Mouse (Mus musculus) CH12.LX (cell line): ENCODE data around the gene Stac. TPM values are rescaled to one million over a fixed set of nuclear protein-coding genes. Genes with fewer than 3 reads are reported as not detected.

Source experiments
- DNase-seq: peaks from one replicate; pipeline ENCODE4 v3.0.0-alpha.2; 2013; ENCODE audit errors: extremely low read depth
- H3K27ac ChIP-seq: 2 replicates; pipeline ENCODE4 v1.5.1; 2012; ENCODE audit warnings: low read depth, mild to moderate bottlenecking, control low read depth, moderate library complexity; ENCODE audit not compliant: insufficient read depth
- H3K27me3 ChIP-seq: replicated peaks from 2 replicates; pipeline ENCODE3; 2012; ENCODE audit warnings: inconsistent platforms
- H3K36me3 ChIP-seq, 2 experiments: replicated peaks in 1 of 2; 2 replicates each; pipeline versions ENCODE3 to v1.6.1; 2012; ENCODE audit warnings: inconsistent platforms in 1 of 2, low read length in 1 of 2, mild to moderate bottlenecking in 1 of 2, mixed read lengths in 1 of 2, moderate library complexity in 1 of 2; ENCODE audit not compliant: control insufficient read depth in 1 of 2, insufficient read depth in 1 of 2
- H3K4me1 ChIP-seq, 2 experiments: 2 replicates each; pipeline ENCODE4 v1.6.1; 2012; ENCODE audit warnings: inconsistent platforms in 1 of 2, moderate library complexity in 1 of 2; ENCODE audit not compliant: insufficient read depth in 2 of 2, control insufficient read depth in 1 of 2
- H3K4me2 ChIP-seq: 2 replicates; pipeline ENCODE4 v1.6.1; 2012; ENCODE audit warnings: low read depth, mild to moderate bottlenecking, control low read depth; ENCODE audit not compliant: poor library complexity, insufficient read depth, severe bottlenecking
- H3K4me3 ChIP-seq, 3 experiments: fragments of 150-350 bp in 1 of 3; sonication (generic) in 1 of 3; replicated peaks in 1 of 3; 2 replicates each; pipeline versions ENCODE3 to v1.5.1; 2011 to 2012; ENCODE audit warnings: low read depth in 2 of 3, low read length in 2 of 3, mild to moderate bottlenecking in 2 of 3, moderate library complexity in 2 of 3, control low read depth in 1 of 3, improper control_type of control experiment in 1 of 3, inconsistent platforms in 1 of 3, mixed read lengths in 1 of 3; ENCODE audit not compliant: poor library complexity in 1 of 3
- H3K79me2 ChIP-seq: replicated peaks from 2 replicates; pipeline ENCODE4 v1.6.1; 2012; ENCODE audit warnings: mild to moderate bottlenecking, moderate library complexity; ENCODE audit not compliant: control insufficient read depth, poor library complexity, insufficient read depth, severe bottlenecking; ENCODE audit errors: extremely low read depth
- H3K9ac ChIP-seq: 2 replicates; pipeline ENCODE4 v1.6.1; 2012; ENCODE audit warnings: low read depth, mild to moderate bottlenecking, control low read depth, moderate library complexity; ENCODE audit not compliant: insufficient read depth
- H3K9me3 ChIP-seq: replicated peaks from 2 replicates; pipeline ENCODE3; 2012; ENCODE audit warnings: low read length, inconsistent platforms, mixed read lengths
- CHD1 ChIP-seq: IDR thresholded peaks from 2 replicates; pipeline ENCODE4 v1.6.1; 2012; ENCODE audit warnings: low read depth, low read length, improper control_type of control experiment, inconsistent platforms
- CHD2 ChIP-seq: IDR thresholded peaks from 2 replicates; pipeline ENCODE4 v1.6.1; 2011; ENCODE audit warnings: low read length, improper control_type of control experiment
- CTCF ChIP-seq, 2 experiments: IDR thresholded peaks in 1 of 2; conservative IDR thresholded peaks in 1 of 2; 2 replicates each; pipeline ENCODE4 v1.5.1; 2011 to 2012; ENCODE audit warnings: low read depth in 2 of 2, low read length in 2 of 2, improper control_type of control experiment in 1 of 2, inconsistent platforms in 1 of 2, mild to moderate bottlenecking in 1 of 2, moderate library complexity in 1 of 2
- E2F4 ChIP-seq: IDR thresholded peaks from 2 replicates; pipeline ENCODE4 v1.6.1; 2011; ENCODE audit warnings: low read depth, low read length, improper control_type of control experiment; ENCODE audit not compliant: insufficient replicate concordance
- EP300 ChIP-seq: IDR thresholded peaks from 2 replicates; pipeline ENCODE4 v1.6.1; 2011; ENCODE audit warnings: low read length, improper control_type of control experiment
- ETS1 ChIP-seq: conservative IDR thresholded peaks from 2 replicates; pipeline ENCODE4 v1.6.1; 2012; ENCODE audit warnings: low read depth, mild to moderate bottlenecking, inconsistent platforms, low read length, improper control_type of control experiment, moderate library complexity
- HCFC1 ChIP-seq: IDR thresholded peaks from 2 replicates; pipeline ENCODE4 v1.6.1; 2012; ENCODE audit warnings: low read depth, mild to moderate bottlenecking, inconsistent platforms, low read length, improper control_type of control experiment
- JUN ChIP-seq: IDR thresholded peaks from 2 replicates; pipeline ENCODE4 v1.6.1; 2011; ENCODE audit warnings: low read depth, mild to moderate bottlenecking, low read length, improper control_type of control experiment, moderate library complexity; ENCODE audit not compliant: insufficient read depth
- KAT2A ChIP-seq: IDR thresholded peaks from 2 replicates; pipeline ENCODE4 v1.6.1; 2012; ENCODE audit warnings: low read length, improper control_type of control experiment, inconsistent platforms; ENCODE audit not compliant: insufficient replicate concordance
- MAX ChIP-seq: IDR thresholded peaks from 2 replicates; pipeline ENCODE4 v1.6.1; 2011; ENCODE audit warnings: low read length, improper control_type of control experiment
- MAZ ChIP-seq: IDR thresholded peaks from 2 replicates; pipeline ENCODE4 v1.6.1; 2012; ENCODE audit warnings: low read depth, mild to moderate bottlenecking, inconsistent platforms, low read length, improper control_type of control experiment, moderate library complexity
- MEF2A ChIP-seq: IDR thresholded peaks from 2 replicates; pipeline ENCODE4 v1.6.1; 2014; ENCODE audit warnings: low read depth, mild to moderate bottlenecking, inconsistent platforms, low read length, improper control_type of control experiment, borderline replicate concordance
- MXI1 ChIP-seq: IDR thresholded peaks from 2 replicates; pipeline ENCODE4 v1.6.1; 2011; ENCODE audit warnings: mild to moderate bottlenecking, low read depth, low read length, improper control_type of control experiment
- MYC ChIP-seq: IDR thresholded peaks from 2 replicates; pipeline ENCODE4 v1.6.1; 2011; ENCODE audit warnings: low read depth, mild to moderate bottlenecking, improper control_type of control experiment, low read length
- NELFE ChIP-seq: IDR thresholded peaks from 2 replicates; pipeline ENCODE4 v1.6.1; 2011; ENCODE audit warnings: low read depth, low read length, improper control_type of control experiment
- NRF1 ChIP-seq: IDR thresholded peaks from 2 replicates; pipeline ENCODE4 v1.6.1; 2014; ENCODE audit warnings: low read depth, mild to moderate bottlenecking, inconsistent platforms, low read length, improper control_type of control experiment, moderate library complexity
- PAX5 ChIP-seq: IDR thresholded peaks from 2 replicates; pipeline ENCODE4 v1.6.1; 2012; ENCODE audit warnings: low read length, inconsistent platforms, mixed read lengths
- POLR2AphosphoS2 ChIP-seq: IDR thresholded peaks from 2 replicates; pipeline ENCODE4 v1.6.1; 2011; ENCODE audit warnings: low read depth, low read length, improper control_type of control experiment
- RAD21 ChIP-seq: IDR thresholded peaks from 2 replicates; pipeline ENCODE4 v1.6.1; 2011; ENCODE audit warnings: low read depth, mild to moderate bottlenecking, low read length, improper control_type of control experiment, moderate library complexity
- RCOR1 ChIP-seq: conservative IDR thresholded peaks from 2 replicates; pipeline ENCODE4 v1.6.1; 2012; ENCODE audit warnings: low read depth, mild to moderate bottlenecking, inconsistent platforms, low read length, improper control_type of control experiment
- SMC3 ChIP-seq: IDR thresholded peaks from 2 replicates; pipeline ENCODE4 v1.6.1; 2011; ENCODE audit warnings: low read depth, low read length, improper control_type of control experiment
- USF1 ChIP-seq: IDR thresholded peaks from 2 replicates; pipeline ENCODE4 v1.6.1; 2014; ENCODE audit warnings: low read depth, mild to moderate bottlenecking, inconsistent platforms, low read length, improper control_type of control experiment
- ZKSCAN1 ChIP-seq: IDR thresholded peaks from 2 replicates; pipeline ENCODE4 v1.6.1; 2012; ENCODE audit warnings: low read depth, inconsistent platforms, low read length, improper control_type of control experiment, borderline replicate concordance
- ZMIZ1 ChIP-seq: IDR thresholded peaks from 2 replicates; pipeline ENCODE4 v1.6.1; 2012; ENCODE audit warnings: low read depth, mild to moderate bottlenecking, inconsistent platforms, low read length, improper control_type of control experiment
- dilution Hi-C: fragments of 300-500 bp; cut with MboI; formaldehyde crosslinking; loops from 2 replicates; pipeline ENCODE4 v1.14.3; 2020; ENCODE audit warnings: low sequenced_read_pairs; ENCODE audit not compliant: extremely low pct_unique_long_range_greater_than_20kb, extremely low pct_ligation_motif_present
- in situ Hi-C: fragments of 300-500 bp; cut with MboI; formaldehyde crosslinking; loops from 3 replicates; pipeline ENCODE4 v1.14.3; 2019; ENCODE audit warnings: low sequenced_read_pairs, low pct_ligation_motif_present, low pct_unique_long_range_greater_than_20kb, mixed read lengths
- polyA plus RNA-seq: library from polyadenylated mRNA; unstranded; fragments of >175 nt; gene quantifications from 2 replicates; pipeline ENCODE4 v1.2.1, GENCODE M21; 2012; ENCODE audit warnings: low read depth; ENCODE audit not compliant: insufficient read length
- total RNA-seq, 2 experiments: library from RNA; depleted of rRNA; stranded (reverse); fragments of 300-350 nt in 1 of 2; fragments of >200 nt in 1 of 2; gene quantifications; 2 replicates each; pipeline ENCODE4 v1.2.3; 2012 to 2014

The Stac gene
- total and polyA plus RNA-seq, 3 experiments = not detected

DNA sequence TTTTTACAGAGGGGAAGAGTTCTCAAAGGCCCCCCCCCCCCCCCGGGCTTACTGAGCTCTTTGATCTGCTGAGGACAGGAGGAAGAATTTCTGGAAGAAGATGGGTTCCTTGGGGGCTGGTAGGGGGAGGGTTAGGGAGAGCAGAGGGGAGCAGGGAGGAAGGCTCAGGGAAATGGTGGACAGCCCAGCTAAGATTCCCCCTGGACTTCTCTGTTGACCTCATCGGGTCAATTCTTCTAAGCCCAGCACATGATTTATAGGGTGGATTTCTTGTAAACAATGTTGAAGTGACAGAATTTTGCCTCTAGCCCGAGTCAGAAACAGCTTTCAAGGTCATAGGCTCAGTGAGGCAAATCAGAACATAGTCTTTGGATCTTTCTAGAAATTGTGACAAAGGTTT, 137.3 kb downstream of the Stac start:
- no peaks in the 10 kb centered on the region for H3K36me3 ChIP-seq
- H3K9ac ChIP-seq = no peak overlapping the region
- dilution Hi-C loops = no loop called here
- TF ChIP-seq CHD2 (no peak), USF1 (no peak), MAX (no peak), MYC (no peak), JUN (no peak), EP300 (no peak), PAX5 (no peak), ZMIZ1 (no peak), CTCF (conservative IDR thresholded peaks at IDR 0.05 in 1 of 2, IDR thresholded peaks at IDR 0.05 in 1 of 2; ENCODE audit: low read depth in 2 of 2, low read length in 2 of 2) (no peak)
- TF ChIP-seq, all 38 proteins: peak for 0
- Histone ChIP-seq H3K4me3 (no peak overlapping the region), H3K4me2 (no peak overlapping the region), H3K79me2 (no peaks in the 10 kb centered on the region), H3K9me3 (no peaks in the 10 kb centered on the region), H3K27me3 (peaks cover 6% of the 10 kb centered on the region), H3K27ac (no peak overlapping the region), H3K4me1 (no peaks in the 10 kb centered on the region)
- in situ Hi-C loops = no loop called here
- DNase-seq = no peak

DNA sequence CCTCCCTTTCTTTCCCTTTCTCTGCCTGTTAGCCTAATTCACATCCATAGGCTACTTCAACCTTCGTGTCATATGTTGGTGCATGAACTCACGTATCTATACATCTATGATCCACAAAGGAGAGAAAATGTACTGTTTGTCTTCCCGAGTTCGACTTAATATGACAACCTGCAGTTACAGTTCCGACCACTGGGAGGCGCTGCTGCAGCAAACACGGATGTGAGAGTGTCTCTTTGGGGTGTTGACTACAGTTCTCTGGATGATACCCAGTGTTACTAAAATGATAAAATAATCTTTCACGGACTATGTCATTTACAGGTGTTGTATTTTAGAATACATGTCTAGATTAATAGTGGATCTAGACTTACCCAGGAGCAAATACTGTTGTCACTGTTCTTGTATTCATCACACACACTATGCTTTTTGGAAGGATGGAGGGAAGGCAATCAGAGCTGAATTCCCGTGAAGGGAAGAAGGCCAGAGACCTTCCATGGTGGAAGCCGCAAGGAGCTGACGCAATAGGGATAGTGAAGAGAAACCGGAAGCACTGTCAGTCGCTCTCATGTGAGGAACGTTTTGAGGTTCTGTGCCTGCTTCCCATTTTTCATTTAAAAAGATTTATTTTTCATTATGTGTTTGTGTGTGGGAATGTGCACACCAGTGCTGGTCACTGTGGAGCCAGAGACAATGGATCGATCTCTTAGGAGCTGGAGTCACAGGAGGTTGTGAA, 138.5 kb downstream of the Stac start:
- Histone ChIP-seq H3K36me3 (no peaks in the 10 kb centered on the region), H3K9ac (no peak overlapping the region), H3K4me3 (no peak overlapping the region), H3K27ac (no peak overlapping the region), H3K79me2 (no peaks in the 10 kb centered on the region), H3K27me3 (peaks cover 4% of the 10 kb centered on the region), H3K4me2 (no peak overlapping the region), H3K4me1 (no peaks in the 10 kb centered on the region), H3K9me3 (no peaks in the 10 kb centered on the region)
- in situ Hi-C loops = no loop called here
- dilution Hi-C loops = no loop called here
- peak; percentile 61 for TF ChIP-seq RAD21
- TF ChIP-seq CTCF (conservative IDR thresholded peaks at IDR 0.05 in 1 of 2, IDR thresholded peaks at IDR 0.05 in 1 of 2; ENCODE audit: low read depth in 2 of 2, low read length in 2 of 2) = peak; percentile 61 to 96
- no peak for TF ChIP-seq MAZ
- TF ChIP-seq MEF2A = no peak
- TF ChIP-seq SMC3 = peak; percentile 29
- DNase-seq = peak; percentile 32

DNA sequence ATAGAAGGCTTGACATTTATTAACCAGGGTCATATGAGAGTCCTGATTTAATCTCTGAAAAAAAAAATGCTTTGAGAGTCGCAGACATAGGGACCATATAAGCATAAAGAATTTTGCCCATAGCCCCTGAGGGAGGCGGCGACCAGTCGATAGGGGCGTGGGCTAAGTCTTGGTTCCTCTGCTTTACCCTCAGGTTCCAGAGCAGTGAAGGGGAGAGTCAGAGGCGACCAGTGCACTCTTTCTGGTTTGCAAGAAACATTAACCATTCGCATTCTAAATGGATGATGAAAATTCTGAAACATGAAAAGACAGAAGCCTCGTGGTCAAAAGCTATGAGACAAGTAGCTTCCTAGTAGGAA, 139.2 kb downstream of the Stac start:
- no peak overlapping the region for H3K4me2 ChIP-seq
- no peaks in the 10 kb centered on the region for H3K9me3 ChIP-seq
- H3K4me1 ChIP-seq = no peaks in the 10 kb centered on the region
- dilution Hi-C loops = no loop called here
- DNase-seq = no peak
- H3K36me3 ChIP-seq = no peaks in the 10 kb centered on the region
- H3K9ac ChIP-seq = no peak overlapping the region
- in situ Hi-C loops = no loop called here
- H3K27me3 ChIP-seq = peaks cover 6% of the 10 kb centered on the region
- no peaks in the 10 kb centered on the region for H3K79me2 ChIP-seq
- no peak overlapping the region for H3K4me3 ChIP-seq
- H3K27ac ChIP-seq = no peak overlapping the region
- TF ChIP-seq PAX5 (no peak), ZKSCAN1 (no peak), ETS1 (no peak), MAX (no peak), RAD21 (no peak), KAT2A (no peak), MXI1 (no peak), POLR2AphosphoS2 (no peak), NRF1 (no peak), JUN (no peak), CHD1 (no peak), ZMIZ1 (no peak), E2F4 (no peak), NELFE (no peak), RCOR1 (no peak), HCFC1 (no peak), SMC3 (no peak)
